ENCODE assay signal across 23 mouse cellular contexts in the genomic region with DNA sequence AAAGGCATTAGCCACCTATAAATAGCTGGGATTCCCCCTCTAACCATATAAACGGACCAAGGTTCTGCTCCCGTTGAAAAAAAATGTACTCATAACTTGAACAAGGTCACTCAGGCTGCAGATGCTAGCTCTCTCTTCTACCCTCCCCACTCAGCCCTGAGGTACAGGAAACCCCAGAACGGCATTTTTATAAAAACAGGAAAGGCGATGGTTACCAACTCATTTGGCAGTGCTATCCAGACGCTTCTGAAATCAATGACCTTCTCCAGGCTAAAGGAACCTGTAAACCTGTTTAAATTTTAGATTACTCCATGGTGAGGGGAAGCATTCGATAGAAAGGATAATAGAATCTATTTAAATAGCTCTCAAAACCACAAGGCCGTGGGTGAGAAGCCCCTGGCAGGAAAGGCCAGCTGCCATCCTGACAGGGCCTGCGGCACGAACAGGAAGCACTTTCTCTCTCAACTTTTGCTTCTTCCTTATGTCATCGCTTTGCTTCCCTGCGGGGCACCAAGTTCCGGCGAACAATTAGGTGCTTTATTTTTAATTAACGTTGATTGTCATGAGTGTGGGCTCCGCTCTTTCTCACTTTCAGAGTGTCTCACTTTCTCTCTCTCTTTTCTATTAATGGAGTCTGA. TPM values are rescaled to one million over a fixed set of nuclear protein-coding genes. Genes with fewer than 3 reads are reported as not detected.
DNase-seq lines count a peak whose midpoint lies in the region; ATAC-seq and TF ChIP-seq lines count a peak whose summit lies in the region.
"Had no signal": no experiment of that assay in that cellular context is flagged by ENCODE, and none has a peak within 500 bp of the region (broad histone marks: within the 10 kb centered on the region; RNA-seq: fewer than 3 reads in every experiment).

No protein-coding gene starts in this region.

- H3K4me3 ChIP-seq in liver, postnatal 0 days (ENCODE audit: low read depth, low read length) = no peak overlapping the region
- H3K4me3 ChIP-seq in neural tube, embryonic 15.5 days (replicated peaks) = no peak overlapping the region
- H3K4me3 ChIP-seq: forebrain, embryonic 10.5 days; heart, embryonic 10.5 days; hindbrain, embryonic 13.5 days; left cerebral cortex, adult 2 months; liver, embryonic 13.5 days; midbrain, embryonic 15.5 days; neural tube, embryonic 12.5 days had no signal

- DNase-seq in liver, postnatal 0 days = no peak
- DNase-seq in liver = no peak
- DNase-seq in thymus, postnatal 36 days = peak; percentile 21 to 27
- no peak for DNase-seq in thymus, adult 18-20 months
- DNase-seq in brain, adult 2 months (ENCODE audit: low read depth, low spot score) = peak; percentile 31
- DNase-seq in splenic B cell, adult 2 months (ENCODE audit: low read depth, low spot score) = peak; percentile 67
- DNase-seq: adrenal gland, postnatal 36 days; cerebellum, adult 9-11 months; gastrocnemius, postnatal 36 days; heart, postnatal 14 days; kidney, adult 18-20 months; kidney, postnatal 14 days; liver, embryonic 13.5 days; right cerebral cortex, postnatal 25 days had no signal

- no peak for ATAC-seq in liver, postnatal 0 days
- no peak for ATAC-seq in neural tube, embryonic 15.5 days (ENCODE audit: low FRiP score)
- ATAC-seq in erythroblast, adult 5-6 weeks (replicated peaks; ENCODE audit: low FRiP score, poor library complexity, severe bottlenecking) = no peak
- ATAC-seq: lung, postnatal 0 days; midbrain, embryonic 15.5 days had no signal

- 62% methylated on average over 15 of the region's 15 CpGs for WGBS in liver, postnatal 0 days (ENCODE audit: insufficient replicate concordance)
- WGBS in neural tube, embryonic 15.5 days = 92% methylated on average over 15 of the region's 15 CpGs

- TF ChIP-seq EP300 in liver, postnatal 0 days (IDR thresholded peaks at IDR 0.05; ENCODE audit: low read depth) = no peak

- no peak overlapping the region for H3K4me2 ChIP-seq in liver, postnatal 0 days (ENCODE audit: low read depth, low read length)
- no peak overlapping the region for H3K4me2 ChIP-seq in neural tube, embryonic 15.5 days
- H3K4me2 ChIP-seq: hindbrain, embryonic 13.5 days; liver, embryonic 13.5 days; midbrain, embryonic 15.5 days; neural tube, embryonic 12.5 days had no signal

- no peaks in the 10 kb centered on the region for H3K27me3 ChIP-seq in liver, postnatal 0 days (ENCODE audit: insufficient read depth, low read length)
- no peaks in the 10 kb centered on the region for H3K27me3 ChIP-seq in splenic B cell, adult 2 months (ENCODE audit: control insufficient read depth, insufficient read depth, low read length, poor library complexity, severe bottlenecking)
- no peaks in the 10 kb centered on the region for H3K27me3 ChIP-seq in neural tube, embryonic 15.5 days (replicated peaks)
- H3K27me3 ChIP-seq: hindbrain, embryonic 13.5 days; liver, embryonic 13.5 days; midbrain, embryonic 15.5 days; neural tube, embryonic 12.5 days had no signal

- no peak for TF ChIP-seq CTCF in liver, postnatal 0 days (IDR thresholded peaks at IDR 0.05; ENCODE audit: low read depth)

- H3K27ac ChIP-seq in liver, postnatal 0 days (ENCODE audit: low read depth) = peak overlapping the region; percentile 53; the same call in 1 of the 2 replicates
- no peak overlapping the region for H3K27ac ChIP-seq in neural tube, embryonic 15.5 days (replicated peaks)
- H3K27ac ChIP-seq: forebrain, embryonic 10.5 days; heart, embryonic 10.5 days; hindbrain, embryonic 13.5 days; left cerebral cortex, adult 2 months; liver, embryonic 13.5 days; midbrain, embryonic 15.5 days; neural tube, embryonic 12.5 days had no signal

- peaks cover 29% of the 10 kb centered on the region for H3K36me3 ChIP-seq in liver, postnatal 0 days (replicated peaks; ENCODE audit: insufficient read depth, low read length)
- H3K36me3 ChIP-seq in splenic B cell, adult 2 months (ENCODE audit: control insufficient read depth, insufficient read depth, low read length, poor library complexity, severe bottlenecking) = peaks cover 20% of the 10 kb centered on the region
- peaks cover 67% of the 10 kb centered on the region for H3K36me3 ChIP-seq in neural tube, embryonic 15.5 days

- H3K9ac ChIP-seq in liver, postnatal 0 days (replicated peaks) = no peak overlapping the region
- H3K9ac ChIP-seq in neural tube, embryonic 15.5 days (replicated peaks) = no peak overlapping the region
- H3K9ac ChIP-seq: hindbrain, embryonic 13.5 days; liver, embryonic 13.5 days; midbrain, embryonic 15.5 days; neural tube, embryonic 12.5 days had no signal

- no peaks in the 10 kb centered on the region for H3K4me1 ChIP-seq in liver, postnatal 0 days (ENCODE audit: insufficient read depth)
- no peaks in the 10 kb centered on the region for H3K4me1 ChIP-seq in neural tube, embryonic 15.5 days
- H3K4me1 ChIP-seq: forebrain, embryonic 10.5 days; heart, embryonic 10.5 days; hindbrain, embryonic 13.5 days; liver, embryonic 13.5 days; midbrain, embryonic 15.5 days; neural tube, embryonic 12.5 days had no signal

- no peaks in the 10 kb centered on the region for H3K9me3 ChIP-seq in liver, postnatal 0 days (ENCODE audit: low read length)
- no peaks in the 10 kb centered on the region for H3K9me3 ChIP-seq in neural tube, embryonic 15.5 days (replicated peaks)
- H3K9me3 ChIP-seq: heart, embryonic 10.5 days; hindbrain, embryonic 13.5 days; liver, embryonic 13.5 days; midbrain, embryonic 15.5 days; neural tube, embryonic 12.5 days had no signal

RNA-seq across cellular contexts. Expression of a gene that starts 59.2 kb away (rescaled TPM):
- 8.4 and 11.3 TPM in 2 replicates for polyA plus RNA-seq in liver, postnatal 0 days (2015; fragmentation: Nextera tagmentation; extraction: Ambion mirVana)
- polyA plus RNA-seq in neural tube, embryonic 15.5 days (2015; fragmentation: Nextera tagmentation; extraction: Ambion mirVana) = 127 and 134 TPM in 2 replicates
- total RNA-seq in erythroblast, adult 5-6 weeks (2015; ENCODE audit: low replicate concordance) = 15.3 and 27.3 TPM in 2 replicates
- 6.6 TPM in 2 replicates for total RNA-seq in erythroblast, adult 5-6 weeks (2017; ENCODE audit: low replicate concordance)

Comparison
In these comparisons a context has a peak if more than half of its experiments do, and no peak if none do; other contexts are left out.
1. DNase-seq: peak in thymus, postnatal 36 days (2 of 2), brain, adult 2 months (single experiment) and splenic B cell, adult 2 months (single experiment); none in liver, postnatal 0 days (single experiment), liver (single experiment) and thymus, adult 18-20 months (0 of 2).
2. RNA of a gene that starts 59.2 kb away (polyA plus RNA-seq): 127 to 134 TPM in neural tube, embryonic 15.5 days; 8.4 to 11.3 TPM in liver, postnatal 0 days; every median in the first group is over 10 times any median in the second.